Mouse (Mus musculus): ENCODE results near the gene Trim40. TPM values are rescaled to one million over a fixed set of nuclear protein-coding genes. Genes with fewer than 3 reads are reported as not detected.

Trim40 gene
- polyA plus RNA-seq, 1 experiment from 2014 or later = not detected

GRCm38 (mm10) chr17:36855484-36855883, 34.4 kb downstream of the Trim40 start:
- 86% methylated on average over 3 of the region's 3 CpGs for WGBS
- Histone ChIP-seq H3K4me3 (no peak overlapping the region), H3K4me1 (no peaks in the 10 kb centered on the region), H3K4me2 (replicated peaks) (no peak overlapping the region), H3K9me3 (no peaks in the 10 kb centered on the region), H3K36me3 (peaks cover 83% of the 10 kb centered on the region), H3K9ac (no peak overlapping the region), H3K27ac (no peak overlapping the region), H3K27me3 (no peaks in the 10 kb centered on the region)
- no peak for ATAC-seq (ENCODE audit: insufficient number of reproducible peaks, insufficient read depth, low FRiP score, low TSS enrichment)

GRCm38 (mm10) chr17:36851627-36852026, 38.3 kb downstream of the Trim40 start:
- no peak; the same call in 1 of the 2 replicates for ATAC-seq (ENCODE audit: insufficient number of reproducible peaks, insufficient read depth, low FRiP score, low TSS enrichment)
- Histone ChIP-seq H3K4me1 (no peaks in the 10 kb centered on the region), H3K36me3 (peaks cover 56% of the 10 kb centered on the region), H3K27ac (no peak overlapping the region), H3K4me3 (no peak overlapping the region), H3K27me3 (no peaks in the 10 kb centered on the region), H3K4me2 (replicated peaks) (no peak overlapping the region), H3K9ac (no peak overlapping the region), H3K9me3 (no peaks in the 10 kb centered on the region)
- WGBS = 91% methylated on average over 5 of the region's 5 CpGs

GRCm38 (mm10) chr17:36851200-36851599, 38.7 kb downstream of the Trim40 start:
- H3K4me1 ChIP-seq = no peaks in the 10 kb centered on the region
- H3K4me3 ChIP-seq = no peak overlapping the region
- no peak overlapping the region for H3K4me2 ChIP-seq (replicated peaks)
- H3K9me3 ChIP-seq = no peaks in the 10 kb centered on the region
- H3K9ac ChIP-seq = no peak overlapping the region
- no peaks in the 10 kb centered on the region for H3K27me3 ChIP-seq
- H3K27ac ChIP-seq = no peak overlapping the region
- H3K36me3 ChIP-seq = peaks cover 52% of the 10 kb centered on the region
- ATAC-seq (ENCODE audit: insufficient number of reproducible peaks, insufficient read depth, low FRiP score, low TSS enrichment) = no peak
- 89% methylated on average over 5 of the region's 5 CpGs for WGBS

GRCm38 (mm10) chr17:36849992-36850391, 39.9 kb downstream of the Trim40 start:
- no peak for ATAC-seq (ENCODE audit: insufficient number of reproducible peaks, insufficient read depth, low FRiP score, low TSS enrichment)
- Histone ChIP-seq H3K27me3 (no peaks in the 10 kb centered on the region), H3K36me3 (peaks cover 41% of the 10 kb centered on the region), H3K27ac (no peak overlapping the region), H3K4me1 (no peaks in the 10 kb centered on the region), H3K4me3 (no peak overlapping the region), H3K9me3 (no peaks in the 10 kb centered on the region), H3K9ac (no peak overlapping the region), H3K4me2 (replicated peaks) (no peak overlapping the region)
- 86% methylated on average over 2 of the region's 2 CpGs for WGBS

- Histone ChIP-seq H3K27me3 (no peaks in the 10 kb centered on the region), H3K4me1 (no peaks in the 10 kb centered on the region), H3K9me3 (no peaks in the 10 kb centered on the region), H3K9ac (no peak overlapping the region), H3K4me3 (no peak overlapping the region), H3K27ac (no peak overlapping the region), H3K4me2 (replicated peaks) (no peak overlapping the region), H3K36me3 (peaks cover 33% of the 10 kb centered on the region)
- WGBS = 87% methylated on average over 5 of the region's 5 CpGs
- no peak for ATAC-seq (ENCODE audit: insufficient number of reproducible peaks, insufficient read depth, low FRiP score, low TSS enrichment)
These were observed 41.0 kb downstream of the Trim40 start for GRCm38 (mm10) chr17:36848911-36849310.

- Histone ChIP-seq H3K27ac (no peak overlapping the region), H3K27me3 (no peaks in the 10 kb centered on the region)
- 83% methylated on average over 1 of the region's 1 CpGs for WGBS
These were observed 45.2 kb downstream of the Trim40 start for GRCm38 (mm10) chr17:36844725-36845124.

GRCm38 (mm10) chr17:36844286-36844719, 45.6 kb downstream of the Trim40 start:
- no peaks in the 10 kb centered on the region for H3K9me3 ChIP-seq
- no peak for ATAC-seq (ENCODE audit: insufficient number of reproducible peaks, insufficient read depth, low FRiP score, low TSS enrichment)
- H3K36me3 ChIP-seq = no peaks in the 10 kb centered on the region
- no peak overlapping the region for H3K27ac ChIP-seq
- H3K4me2 ChIP-seq (replicated peaks) = no peak overlapping the region
- no peak overlapping the region for H3K9ac ChIP-seq
- no peaks in the 10 kb centered on the region for H3K27me3 ChIP-seq
- no peak overlapping the region for H3K4me3 ChIP-seq
- H3K4me1 ChIP-seq = no peaks in the 10 kb centered on the region

More at GRCm38 (mm10) chr17:36844725-36845124, 45.2 kb downstream of the Trim40 start:
- 0 out of 2 replicates have a peak, but pooled peaks have one; percentile 28 for ATAC-seq (ENCODE audit: insufficient number of reproducible peaks, insufficient read depth, low FRiP score, low TSS enrichment)
- H3K4me3 ChIP-seq = no peak overlapping the region
- no peaks in the 10 kb centered on the region for H3K36me3 ChIP-seq
- H3K4me1 ChIP-seq = no peaks in the 10 kb centered on the region
- H3K9ac ChIP-seq = no peak overlapping the region
- no peaks in the 10 kb centered on the region for H3K9me3 ChIP-seq
- H3K4me2 ChIP-seq (replicated peaks) = no peak overlapping the region

- no peaks in the 10 kb centered on the region for H3K36me3 ChIP-seq
- H3K9ac ChIP-seq = no peak overlapping the region
- no peaks in the 10 kb centered on the region for H3K4me1 ChIP-seq
- H3K27me3 ChIP-seq = no peaks in the 10 kb centered on the region
- no peaks in the 10 kb centered on the region for H3K9me3 ChIP-seq
- no peak overlapping the region for H3K4me3 ChIP-seq
- no peak for ATAC-seq (ENCODE audit: insufficient number of reproducible peaks, insufficient read depth, low FRiP score, low TSS enrichment)
- whole genome bisulfite sequencing = 85% methylated on average over 7 of the region's 7 CpGs
- no peak overlapping the region for H3K4me2 ChIP-seq (replicated peaks)
- no peak overlapping the region for H3K27ac ChIP-seq
These were observed 46.2 kb downstream of the Trim40 start for GRCm38 (mm10) chr17:36843696-36844095.

- Histone ChIP-seq H3K27ac (no peak overlapping the region), H3K4me3 (no peak overlapping the region), H3K9ac (no peak overlapping the region), H3K27me3 (no peaks in the 10 kb centered on the region), H3K9me3 (no peaks in the 10 kb centered on the region), H3K36me3 (no peaks in the 10 kb centered on the region), H3K4me2 (replicated peaks) (no peak overlapping the region), H3K4me1 (peaks cover 6% of the 10 kb centered on the region)
- ATAC-seq (ENCODE audit: insufficient number of reproducible peaks, insufficient read depth, low FRiP score, low TSS enrichment) = no peak
These were observed 48.9 kb downstream of the Trim40 start for GRCm38 (mm10) chr17:36840961-36841445.

GRCm38 (mm10) chr17:36839931-36840330, 50.0 kb downstream of the Trim40 start:
- H3K4me2 ChIP-seq (replicated peaks) = no peak overlapping the region
- 85% methylated on average over 3 of the region's 3 CpGs for WGBS
- no peak overlapping the region for H3K9ac ChIP-seq
- H3K36me3 ChIP-seq = no peaks in the 10 kb centered on the region
- H3K9me3 ChIP-seq = no peaks in the 10 kb centered on the region
- no peaks in the 10 kb centered on the region for H3K27me3 ChIP-seq
- ATAC-seq (ENCODE audit: insufficient number of reproducible peaks, insufficient read depth, low FRiP score, low TSS enrichment) = no peak
- H3K4me1 ChIP-seq = peaks cover 7% of the 10 kb centered on the region
- H3K27ac ChIP-seq = no peak overlapping the region
- no peak overlapping the region for H3K4me3 ChIP-seq

- Histone ChIP-seq H3K9me3 (no peaks in the 10 kb centered on the region), H3K36me3 (no peaks in the 10 kb centered on the region), H3K4me2 (replicated peaks) (no peak overlapping the region), H3K9ac (no peak overlapping the region), H3K27me3 (no peaks in the 10 kb centered on the region), H3K27ac (no peak overlapping the region), H3K4me1 (peaks cover 7% of the 10 kb centered on the region), H3K4me3 (no peak overlapping the region)
- ATAC-seq (ENCODE audit: insufficient number of reproducible peaks, insufficient read depth, low FRiP score, low TSS enrichment) = no peak
- 82% methylated on average over 5 of the region's 5 CpGs for WGBS
These were observed 50.9 kb downstream of the Trim40 start for GRCm38 (mm10) chr17:36839001-36839400.

GRCm38 (mm10) chr17:36836874-36837647, 52.9 kb downstream of the Trim40 start, which contains the start of gene Trim26:
Trim26 (plus strand) TSS chr17:36837134.
- Histone ChIP-seq H3K27me3 (no peaks in the 10 kb centered on the region), H3K4me1 (peaks cover 7% of the 10 kb centered on the region), H3K9me3 (no peaks in the 10 kb centered on the region), H3K36me3 (no peaks in the 10 kb centered on the region), H3K9ac (peak within 1 kb of the TSS; percentile 75), H3K4me2 (replicated peaks) (peak within 1 kb of the TSS; percentile 60), H3K27ac (peak within 1 kb of the TSS; percentile 90), H3K4me3 (peak within 1 kb of the TSS; percentile 62)
- ATAC-seq (ENCODE audit: insufficient number of reproducible peaks, insufficient read depth, low FRiP score, low TSS enrichment) = peak; percentile 98
- 1% methylated on average over 58 of the region's 58 CpGs for WGBS

Data from embryonic facial prominence, embryonic 12.5 days (tissue).